Mouse (Mus musculus): Measurements from ENCODE around the gene Bin2.

Bin2 gene

GRCm38 (mm10) chr15:100694406-100694805 is 25.1 kb upstream of the Bin2 start:
- Histone ChIP-seq H3K27me3 (ENCODE audit: control insufficient read depth, insufficient read depth, low read length, poor library complexity, severe bottlenecking) (no peaks in the 10 kb centered on the region), H3K36me3 (ENCODE audit: control insufficient read depth, insufficient read depth, low read length, poor library complexity, severe bottlenecking) (peaks cover 4% of the 10 kb centered on the region; the same call in 1 of the 2 replicates)
- no peak for DNase-seq (ENCODE audit: low read depth, low spot score)

GRCm38 (mm10) chr15:100691990-100692389 is 22.6 kb upstream of the Bin2 start:
- DNase-seq (ENCODE audit: low read depth, low spot score), result no peak
- Histone ChIP-seq H3K36me3 (ENCODE audit: control insufficient read depth, insufficient read depth, low read length, poor library complexity, severe bottlenecking) (peaks cover 4% of the 10 kb centered on the region; the same call in 1 of the 2 replicates), H3K27me3 (ENCODE audit: control insufficient read depth, insufficient read depth, low read length, poor library complexity, severe bottlenecking) (no peaks in the 10 kb centered on the region)

GRCm38 (mm10) chr15:100687430-100687971 is 18.1 kb upstream of the Bin2 start, which contains the start of gene Cela1:
Gene Cela1, minus strand, starts transcription at chr15:100687921.
- no peaks in the 10 kb centered on the region for H3K36me3 ChIP-seq (ENCODE audit: control insufficient read depth, insufficient read depth, low read length, poor library complexity, severe bottlenecking)
- DNase-seq (ENCODE audit: low read depth, low spot score), result no peak
- H3K27me3 ChIP-seq (ENCODE audit: control insufficient read depth, insufficient read depth, low read length, poor library complexity, severe bottlenecking), result no peaks in the 10 kb centered on the region; the same call in 1 of the 2 replicates

- DNase-seq (ENCODE audit: low read depth, low spot score), result peak; percentile 54
- no peaks in the 10 kb centered on the region; the same call in 1 of the 2 replicates for H3K27me3 ChIP-seq (ENCODE audit: control insufficient read depth, insufficient read depth, low read length, poor library complexity, severe bottlenecking)
- H3K36me3 ChIP-seq (ENCODE audit: control insufficient read depth, insufficient read depth, low read length, poor library complexity, severe bottlenecking), result no peaks in the 10 kb centered on the region
These were observed 17.6 kb upstream of the Bin2 start for GRCm38 (mm10) chr15:100686989-100687388.

GRCm38 (mm10) chr15:100686434-100686833 is 17.1 kb upstream of the Bin2 start:
- no peak for DNase-seq (ENCODE audit: low read depth, low spot score)
- Histone ChIP-seq H3K27me3 (ENCODE audit: control insufficient read depth, insufficient read depth, low read length, poor library complexity, severe bottlenecking) (no peaks in the 10 kb centered on the region; the same call in 1 of the 2 replicates), H3K36me3 (ENCODE audit: control insufficient read depth, insufficient read depth, low read length, poor library complexity, severe bottlenecking) (no peaks in the 10 kb centered on the region)

GRCm38 (mm10) chr15:100685849-100686248 is 16.5 kb upstream of the Bin2 start:
- Histone ChIP-seq H3K27me3 (ENCODE audit: control insufficient read depth, insufficient read depth, low read length, poor library complexity, severe bottlenecking) (no peaks in the 10 kb centered on the region; the same call in 1 of the 2 replicates), H3K36me3 (ENCODE audit: control insufficient read depth, insufficient read depth, low read length, poor library complexity, severe bottlenecking) (no peaks in the 10 kb centered on the region)
- no peak for DNase-seq (ENCODE audit: low read depth, low spot score)

- Histone ChIP-seq H3K36me3 (ENCODE audit: control insufficient read depth, insufficient read depth, low read length, poor library complexity, severe bottlenecking) (no peaks in the 10 kb centered on the region), H3K27me3 (ENCODE audit: control insufficient read depth, insufficient read depth, low read length, poor library complexity, severe bottlenecking) (no peaks in the 10 kb centered on the region; the same call in 1 of the 2 replicates)
- DNase-seq (ENCODE audit: low read depth, low spot score), result no peak
These were observed 15.9 kb upstream of the Bin2 start for GRCm38 (mm10) chr15:100685255-100685654.

GRCm38 (mm10) chr15:100684450-100684849 is 15.1 kb upstream of the Bin2 start:
- Histone ChIP-seq H3K27me3 (ENCODE audit: control insufficient read depth, insufficient read depth, low read length, poor library complexity, severe bottlenecking) (no peaks in the 10 kb centered on the region; the same call in 1 of the 2 replicates), H3K36me3 (ENCODE audit: control insufficient read depth, insufficient read depth, low read length, poor library complexity, severe bottlenecking) (no peaks in the 10 kb centered on the region)
- DNase-seq (ENCODE audit: low read depth, low spot score), result no peak

GRCm38 (mm10) chr15:100683041-100683440 is 13.7 kb upstream of the Bin2 start:
- peak; percentile 96 for DNase-seq (ENCODE audit: low read depth, low spot score)
- no peaks in the 10 kb centered on the region; the same call in 1 of the 2 replicates for H3K27me3 ChIP-seq (ENCODE audit: control insufficient read depth, insufficient read depth, low read length, poor library complexity, severe bottlenecking)
- H3K36me3 ChIP-seq (ENCODE audit: control insufficient read depth, insufficient read depth, low read length, poor library complexity, severe bottlenecking), result no peaks in the 10 kb centered on the region

GRCm38 (mm10) chr15:100681770-100682169 is 12.4 kb upstream of the Bin2 start:
- H3K36me3 ChIP-seq (ENCODE audit: control insufficient read depth, insufficient read depth, low read length, poor library complexity, severe bottlenecking), result no peaks in the 10 kb centered on the region
- H3K27me3 ChIP-seq (ENCODE audit: control insufficient read depth, insufficient read depth, low read length, poor library complexity, severe bottlenecking), result no peaks in the 10 kb centered on the region; the same call in 1 of the 2 replicates
- no peak for DNase-seq (ENCODE audit: low read depth, low spot score)

GRCm38 (mm10) chr15:100680381-100680780 is 11.0 kb upstream of the Bin2 start:
- DNase-seq (ENCODE audit: low read depth, low spot score), result no peak
- Histone ChIP-seq H3K36me3 (ENCODE audit: control insufficient read depth, insufficient read depth, low read length, poor library complexity, severe bottlenecking) (no peaks in the 10 kb centered on the region), H3K27me3 (ENCODE audit: control insufficient read depth, insufficient read depth, low read length, poor library complexity, severe bottlenecking) (no peaks in the 10 kb centered on the region)

GRCm38 (mm10) chr15:100679005-100679404 is 9.7 kb upstream of the Bin2 start:
- no peaks in the 10 kb centered on the region for H3K27me3 ChIP-seq (ENCODE audit: control insufficient read depth, insufficient read depth, low read length, poor library complexity, severe bottlenecking)

GRCm38 (mm10) chr15:100678581-100678980 is 9.2 kb upstream of the Bin2 start:
- Histone ChIP-seq H3K27me3 (ENCODE audit: control insufficient read depth, insufficient read depth, low read length, poor library complexity, severe bottlenecking) (no peaks in the 10 kb centered on the region), H3K36me3 (ENCODE audit: control insufficient read depth, insufficient read depth, low read length, poor library complexity, severe bottlenecking) (no peaks in the 10 kb centered on the region)
- DNase-seq (ENCODE audit: low read depth, low spot score), result no peak

More at GRCm38 (mm10) chr15:100679005-100679404, 9.7 kb upstream of the Bin2 start:
- no peak for DNase-seq (ENCODE audit: low read depth, low spot score)
- no peaks in the 10 kb centered on the region for H3K36me3 ChIP-seq (ENCODE audit: control insufficient read depth, insufficient read depth, low read length, poor library complexity, severe bottlenecking)

- no peaks in the 10 kb centered on the region for H3K27me3 ChIP-seq (ENCODE audit: control insufficient read depth, insufficient read depth, low read length, poor library complexity, severe bottlenecking)
- DNase-seq (ENCODE audit: low read depth, low spot score), result no peak
- H3K36me3 ChIP-seq (ENCODE audit: control insufficient read depth, insufficient read depth, low read length, poor library complexity, severe bottlenecking), result no peaks in the 10 kb centered on the region
These were observed 8.3 kb upstream of the Bin2 start for GRCm38 (mm10) chr15:100677675-100678074.

GRCm38 (mm10) chr15:100676521-100676920 is 7.2 kb upstream of the Bin2 start:
- Histone ChIP-seq H3K36me3 (ENCODE audit: control insufficient read depth, insufficient read depth, low read length, poor library complexity, severe bottlenecking) (no peaks in the 10 kb centered on the region), H3K27me3 (ENCODE audit: control insufficient read depth, insufficient read depth, low read length, poor library complexity, severe bottlenecking) (no peaks in the 10 kb centered on the region)
- DNase-seq (ENCODE audit: low read depth, low spot score), result peak; percentile 46

- Histone ChIP-seq H3K27me3 (ENCODE audit: control insufficient read depth, insufficient read depth, low read length, poor library complexity, severe bottlenecking) (no peaks in the 10 kb centered on the region), H3K36me3 (ENCODE audit: control insufficient read depth, insufficient read depth, low read length, poor library complexity, severe bottlenecking) (no peaks in the 10 kb centered on the region)
- DNase-seq (ENCODE audit: low read depth, low spot score), result no peak
These were observed 6.1 kb upstream of the Bin2 start for GRCm38 (mm10) chr15:100675486-100675885.
